Mouse (Mus musculus) spleen, adult 2 months (tissue): ENCODE results near the gene Rps27. TPM values are rescaled to one million over a fixed set of nuclear protein-coding genes. Genes with fewer than 3 reads are reported as not detected.

ENCODE experiments used
- DNase-seq, 2 experiments: peaks; one replicate each; pipeline versions ENCODE4 v3.0.0 to v3.0.0-alpha.2; 2012 to 2021; ENCODE audit warnings: low spot score in 2 of 2, low read depth in 1 of 2
- H3K27ac ChIP-seq: fragments of 200-500 bp; 2 replicates; pipeline ENCODE4 v1.5.1; 2012; ENCODE audit warnings: low read length, inconsistent platforms; ENCODE audit not compliant: insufficient read depth
- H3K27me3 ChIP-seq: fragments of 200-500 bp; 2 replicates; pipeline ENCODE4 v1.6.1; 2012; ENCODE audit warnings: mild to moderate bottlenecking, moderate library complexity, low read length, inconsistent platforms; ENCODE audit not compliant: control insufficient read depth, insufficient read depth
- H3K36me3 ChIP-seq: fragments of 200-500 bp; 2 replicates; pipeline ENCODE4 v1.6.1; 2012; ENCODE audit warnings: mild to moderate bottlenecking, low read length, inconsistent platforms; ENCODE audit not compliant: control insufficient read depth, insufficient read depth
- H3K4me1 ChIP-seq: fragments of 200-500 bp; 2 replicates; pipeline ENCODE4 v1.6.1; 2011; ENCODE audit warnings: inconsistent platforms; ENCODE audit not compliant: control insufficient read depth, insufficient read depth, insufficient read length
- H3K4me3 ChIP-seq: fragments of 200-500 bp; 2 replicates; pipeline ENCODE4 v1.5.1; 2011; ENCODE audit warnings: mild to moderate bottlenecking, inconsistent platforms; ENCODE audit not compliant: insufficient read depth, insufficient read length; ENCODE audit errors: extremely low read depth
- CTCF ChIP-seq: fragments of 200-500 bp; IDR thresholded peaks from 2 replicates; pipeline ENCODE4 v1.5.1; 2011; ENCODE audit warnings: mild to moderate bottlenecking, inconsistent platforms; ENCODE audit not compliant: insufficient read depth, insufficient read length, insufficient replicate concordance; ENCODE audit errors: extremely low read depth
- POLR2A ChIP-seq: fragments of 200-500 bp; IDR thresholded peaks from 2 replicates; pipeline ENCODE4 v1.6.1; 2011; ENCODE audit warnings: low read depth, low read length, inconsistent platforms
- WGBS: fragments of 180-500 bp; shearing (Covaris S2); methylation state at CpG from one replicate; pipeline ENCODE4 v1.1.7; 2018; 5-methylcytosine and 5-hydroxymethylcytosine counted together
- polyA plus RNA-seq: library from polyadenylated mRNA; depleted of rRNA; stranded (reverse); fragments of >200 nt; gene quantifications from 2 replicates; pipeline ENCODE4 v1.2.3, GENCODE M21; 2012; rRNA removed

Gene Rps27
- polyA plus RNA-seq, result 1,209 and 1,253 TPM in 2 replicates

DNA sequence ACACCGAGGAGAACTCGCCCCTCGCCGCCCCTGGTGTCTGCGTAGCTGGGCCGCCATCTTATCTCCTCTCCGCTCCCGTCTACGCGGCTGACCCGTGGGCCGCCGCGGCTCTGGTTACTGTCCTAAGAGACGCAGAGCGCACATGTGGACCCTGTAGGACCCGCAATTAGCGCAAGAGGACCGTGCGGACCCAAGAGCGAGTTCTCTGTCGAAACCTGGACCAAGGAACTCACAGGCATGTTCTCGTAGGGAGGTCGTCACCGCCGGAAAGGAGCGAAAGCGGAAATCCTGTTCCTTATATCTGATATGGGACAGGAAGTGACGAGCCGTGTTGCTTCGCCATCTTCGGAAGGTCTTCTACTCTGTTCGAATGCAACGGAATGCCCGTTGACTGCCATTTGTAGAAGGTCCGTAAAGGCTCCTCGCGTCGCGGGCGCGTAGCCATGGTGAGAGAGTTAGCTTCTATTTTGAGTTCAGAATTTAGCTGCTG lies at the start of gene Rps27, which contains the start of gene Rab13:
Rps27 (minus strand) TSS at position 275 of the 490 bp plus-strand sequence.
Rab13 (plus strand) TSS at position 319 of the 490 bp plus-strand sequence.
- H3K36me3 ChIP-seq, result peaks cover 22% of the 10 kb centered on the region
- WGBS, result under 1% methylated on average over 42 of the region's 42 CpGs
- H3K4me1 ChIP-seq, result peaks cover 12% of the 10 kb centered on the region; the same call in 1 of the 2 replicates
- H3K27me3 ChIP-seq, result no peaks in the 10 kb centered on the region
- peak; percentile 83 to 94 for DNase-seq
- TF ChIP-seq CTCF, result no peak
- peak; percentile 98 for TF ChIP-seq POLR2A
- H3K4me3 ChIP-seq, result peak within 1 kb of the TSS; percentile 98
- H3K27ac ChIP-seq, result peak within 1 kb of the TSS; percentile 96

- no peak for TF ChIP-seq CTCF
- no peak for TF ChIP-seq POLR2A
- H3K4me3 ChIP-seq, result no peak overlapping the region
- peaks cover 12% of the 10 kb centered on the region; the same call in 1 of the 2 replicates for H3K4me1 ChIP-seq
- peaks cover 48% of the 10 kb centered on the region for H3K36me3 ChIP-seq
- no peaks in the 10 kb centered on the region for H3K27me3 ChIP-seq
- no peak for DNase-seq
- 90% methylated on average over 4 of the region's 4 CpGs for WGBS
- H3K27ac ChIP-seq, result no peak overlapping the region
These were observed 45.1 kb upstream of the Rps27 start for GRCm38 (mm10) chr3:90258521-90258920.

DNA sequence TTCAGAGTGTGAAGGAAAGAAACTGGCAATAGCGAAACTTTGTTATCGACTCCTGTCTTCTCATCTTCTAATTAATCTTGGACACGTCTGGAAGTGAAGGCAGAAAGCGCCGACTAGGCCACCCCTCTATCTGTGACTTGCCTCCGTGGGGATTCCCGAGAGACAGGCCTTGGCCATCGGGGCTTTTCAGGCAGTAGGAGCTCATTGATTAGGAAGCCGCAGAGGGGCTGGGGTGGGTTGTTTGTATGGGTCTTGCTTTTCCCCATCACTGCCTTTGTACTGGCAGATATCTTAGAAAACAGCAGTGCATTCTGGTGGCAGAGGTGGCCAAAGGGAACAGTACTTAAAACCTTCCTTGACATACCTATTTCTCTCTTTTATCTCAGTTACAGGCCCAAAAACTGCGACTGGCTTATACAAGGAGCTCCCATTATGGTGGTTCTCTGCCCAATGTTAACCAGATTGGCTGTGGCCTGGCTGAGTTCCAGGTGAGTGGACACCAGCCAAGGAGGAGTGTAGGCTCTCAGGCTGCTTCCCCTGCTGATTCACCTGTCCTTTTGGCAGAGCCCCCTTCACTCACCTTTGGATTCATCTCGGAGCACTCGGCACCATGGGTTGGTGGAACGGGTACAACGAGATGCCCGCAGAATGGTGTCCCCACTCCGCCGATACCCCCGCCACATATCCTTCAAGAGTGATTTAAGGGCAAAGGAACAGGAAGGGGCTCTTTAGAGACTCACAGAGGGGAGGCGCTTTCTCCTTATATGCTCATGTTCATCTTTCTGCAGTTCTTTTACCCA lies 43.5 kb upstream of the Rps27 start:
- no peak for DNase-seq
- Histone ChIP-seq H3K27ac (no peak overlapping the region), H3K4me3 (no peak overlapping the region), H3K27me3 (no peaks in the 10 kb centered on the region), H3K4me1 (peaks cover 4% of the 10 kb centered on the region; the same call in 1 of the 2 replicates), H3K36me3 (peaks cover 38% of the 10 kb centered on the region)
- no peak for TF ChIP-seq POLR2A
- no peak for TF ChIP-seq CTCF
- WGBS, result 91% methylated on average over 19 of the region's 19 CpGs

DNA sequence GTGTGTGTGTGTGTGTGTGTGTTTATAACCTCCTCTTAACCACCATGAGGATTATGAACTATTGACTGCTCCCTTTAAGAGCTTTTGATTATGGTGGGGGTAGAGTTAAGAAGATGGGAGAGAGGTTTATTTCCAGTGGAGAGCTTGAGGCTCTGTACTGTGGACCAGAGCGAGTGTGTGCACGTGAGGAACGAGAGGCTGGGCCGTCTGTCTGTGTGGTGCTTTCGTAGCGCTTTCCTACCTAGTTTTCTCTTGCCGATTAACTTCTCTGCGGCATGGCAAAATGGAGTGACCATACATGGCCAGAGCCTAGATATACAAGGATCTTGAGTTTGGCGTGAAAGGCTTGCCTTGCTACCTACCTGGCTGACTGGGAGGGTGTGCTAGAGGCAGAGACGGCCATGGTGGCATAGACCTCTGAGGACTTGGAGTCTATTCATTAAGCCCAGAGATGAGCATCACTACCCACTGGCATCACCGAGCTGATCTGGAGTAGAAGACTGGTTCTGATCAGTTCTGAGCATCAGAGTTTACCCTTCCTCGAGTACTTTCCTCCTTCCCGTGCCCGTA lies 42.4 kb upstream of the Rps27 start:
- Histone ChIP-seq H3K4me3 (no peak overlapping the region), H3K27ac (no peak overlapping the region), H3K36me3 (peaks cover 34% of the 10 kb centered on the region), H3K4me1 (peaks cover 4% of the 10 kb centered on the region; the same call in 1 of the 2 replicates), H3K27me3 (no peaks in the 10 kb centered on the region)
- TF ChIP-seq CTCF, result no peak
- no peak for TF ChIP-seq POLR2A
- no peak for DNase-seq
- 93% methylated on average over 14 of the region's 14 CpGs for WGBS

DNA sequence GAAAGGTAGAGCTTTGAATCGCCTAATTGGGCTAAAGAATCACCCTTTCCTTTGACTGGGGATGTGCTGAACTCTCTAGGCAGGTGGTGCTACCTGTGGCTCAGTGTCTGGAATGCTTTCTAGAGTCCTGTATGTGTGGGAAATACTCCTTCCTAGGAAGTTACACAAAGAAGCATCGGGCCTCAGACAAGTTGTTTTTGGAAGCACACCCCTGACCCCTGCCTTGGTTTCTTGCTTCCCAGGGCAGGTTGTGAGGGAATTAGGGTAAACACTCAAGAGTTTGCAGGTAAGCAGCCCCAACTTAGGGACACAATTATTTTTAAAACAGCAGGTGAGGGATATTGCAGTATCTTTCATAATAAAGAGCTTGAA lies 41.7 kb upstream of the Rps27 start:
- peaks cover 4% of the 10 kb centered on the region; the same call in 1 of the 2 replicates for H3K4me1 ChIP-seq
- H3K27me3 ChIP-seq, result no peaks in the 10 kb centered on the region
- no peak for DNase-seq
- 4% methylated on average over 2 of the region's 2 CpGs for WGBS
- H3K4me3 ChIP-seq, result peak overlapping the region; percentile 87
- peak overlapping the region; percentile 92; the same call in 1 of the 2 replicates for H3K27ac ChIP-seq
- peaks cover 31% of the 10 kb centered on the region for H3K36me3 ChIP-seq
- TF ChIP-seq POLR2A (no peak), CTCF (no peak)

- H3K36me3 ChIP-seq, result peaks cover 26% of the 10 kb centered on the region
- TF ChIP-seq POLR2A, result no peak
- TF ChIP-seq CTCF, result no peak
- peaks cover 4% of the 10 kb centered on the region; the same call in 1 of the 2 replicates for H3K4me1 ChIP-seq
- under 1% methylated on average over 41 of the region's 41 CpGs for WGBS
- H3K27ac ChIP-seq, result peak overlapping the region; percentile 92
- H3K4me3 ChIP-seq, result peak overlapping the region; percentile 87
- no peak for DNase-seq
- no peaks in the 10 kb centered on the region for H3K27me3 ChIP-seq
These were observed 41.2 kb upstream of the Rps27 start for GRCm38 (mm10) chr3:90254419-90255193.
